Mouse (Mus musculus) ovary, adult 18-20 months (tissue): ENCODE results near the gene Appl2.
"Not testable (repeated sequence)": the region's sequence is repeated elsewhere in the genome, so short reads cannot be mapped to it uniquely, and the experiment has no call there.

Source experiments
- DNase-seq: peaks from one replicate; pipeline ENCODE4 v3.0.0; 2022; ENCODE audit warnings: low spot score, mixed read lengths

Gene Appl2

GRCm38 (mm10) chr10:83648131-83649020, at the start of gene Appl2:
Gene Appl2 (minus strand): TSS chr10:83648738.
- peak; percentile 93 for DNase-seq

- no peak for DNase-seq
Observed at GRCm38 (mm10) chr10:83696226-83696625, 47.7 kb upstream of the Appl2 start.

- DNase-seq, result no peak
Observed at GRCm38 (mm10) chr10:83692175-83692895, 43.8 kb upstream of the Appl2 start.

GRCm38 (mm10) chr10:83688215-83688614, 39.7 kb upstream of the Appl2 start:
- no peak for DNase-seq

- no peak for DNase-seq
Observed at GRCm38 (mm10) chr10:83681334-83681733, 32.8 kb upstream of the Appl2 start.

GRCm38 (mm10) chr10:83666556-83666955, 18.0 kb upstream of the Appl2 start:
- DNase-seq, result no peak

GRCm38 (mm10) chr10:83661925-83662324, 13.4 kb upstream of the Appl2 start:
- no peak for DNase-seq

GRCm38 (mm10) chr10:83660605-83661004, 12.1 kb upstream of the Appl2 start:
- no peak for DNase-seq

GRCm38 (mm10) chr10:83654591-83654990, 6.1 kb upstream of the Appl2 start:
- peak; percentile 75 for DNase-seq

- not testable (repeated sequence) for DNase-seq
Observed at GRCm38 (mm10) chr10:83652205-83652866, 3.8 kb upstream of the Appl2 start.

GRCm38 (mm10) chr10:83649037-83649436, 499 bp upstream of the Appl2 start:
- no peak for DNase-seq

- DNase-seq, result no peak
Observed at GRCm38 (mm10) chr10:83646351-83646885, 2.1 kb downstream of the Appl2 start.

GRCm38 (mm10) chr10:83645716-83645990, 2.9 kb downstream of the Appl2 start:
- no peak for DNase-seq

- peak; percentile 80 for DNase-seq
Observed at GRCm38 (mm10) chr10:83644865-83645715, 3.4 kb downstream of the Appl2 start.

- no peak for DNase-seq
Observed at GRCm38 (mm10) chr10:83644167-83644566, 4.4 kb downstream of the Appl2 start.

GRCm38 (mm10) chr10:83641641-83642040, 6.9 kb downstream of the Appl2 start:
- no peak for DNase-seq

- no peak for DNase-seq
Observed at GRCm38 (mm10) chr10:83639881-83640386, 8.6 kb downstream of the Appl2 start.

- peak; percentile 70 for DNase-seq
Observed at GRCm38 (mm10) chr10:83637295-83637694, 11.2 kb downstream of the Appl2 start.

GRCm38 (mm10) chr10:83636191-83636590, 12.3 kb downstream of the Appl2 start:
- DNase-seq, result no peak

- DNase-seq, result no peak
Observed at GRCm38 (mm10) chr10:83634461-83634860, 14.1 kb downstream of the Appl2 start.

GRCm38 (mm10) chr10:83632806-83633374, 15.6 kb downstream of the Appl2 start:
- DNase-seq, result no peak
